Mouse (Mus musculus) heart, adult 10 weeks (tissue): ENCODE data around the gene Iqsec2. TPM values are rescaled to one million over a fixed set of nuclear protein-coding genes. Genes with fewer than 3 reads are reported as not detected.

Experiments used
- polyA plus RNA-seq: library from polyadenylated mRNA; stranded (reverse); fragments of 350-450 nt; fragmentation: Illumina TruSeq; extraction: RNeasy Lipid Tissue Mini Kit (QIAGEN cat#74804); gene quantifications from one replicate; pipeline ENCODE4 v1.2.3, GENCODE M21; 2014; ENCODE audit warnings: low read depth, low replicate concordance

Gene Iqsec2
- 72.8 TPM for polyA plus RNA-seq

GRCm38 (mm10) chrX:152143941-152144741 lies at the start of gene Iqsec2:
Gene Iqsec2 (plus strand): TSS chrX:152144268.

GRCm38 (mm10) chrX:152232781-152233763 lies 89.0 kb downstream of the Iqsec2 start, which contains the start of gene Kdm5c:
Gene Kdm5c (plus strand): TSS chrX:152233020.

Other genes starting within 250 kb of the Iqsec2 start
- gene Hsd17b10, start 142.4 kb upstream of the Iqsec2 start, polyA plus RNA-seq = 234 TPM
- gene Ribc1, start 128.0 kb upstream of the Iqsec2 start, polyA plus RNA-seq = 0.71 TPM
- 38.1 TPM for gene Smc1a, start 127.8 kb upstream of the Iqsec2 start, polyA plus RNA-seq
- gene Kdm5c, start 88.8 kb downstream of the Iqsec2 start, polyA plus RNA-seq = 31.3 TPM
- 3.3 TPM for gene Kantr, start 183.2 kb downstream of the Iqsec2 start, polyA plus RNA-seq
- 24.1 TPM for gene Tspyl2, start 198.2 kb downstream of the Iqsec2 start, polyA plus RNA-seq
- gene Gpr173, start 224.4 kb downstream of the Iqsec2 start, polyA plus RNA-seq = 0.86 TPM